Mouse (Mus musculus) layer of hippocampus, postnatal 25 days (tissue): ENCODE measurements around the gene Dtnbp1. TPM values are rescaled to one million over a fixed set of nuclear protein-coding genes. Genes with fewer than 3 reads are reported as not detected.

Experiments used
- DNase-seq, 2 experiments: peaks; one replicate each; pipeline ENCODE4 v3.0.0; 2022; ENCODE audit warnings: mixed read lengths in 2 of 2, low spot score in 1 of 2; ENCODE audit errors: extremely low spot score in 1 of 2
- total RNA-seq, 2 experiments: library from RNA; stranded (reverse); gene quantifications; 2 replicates each; pipeline ENCODE4 v1.2.3; 2021

Dtnbp1 gene
- total RNA-seq, 2 experiments from 2014 or later: 76.9 to 78.4 TPM

- no peak for DNase-seq
These were observed 48.3 kb downstream of the Dtnbp1 start for GRCm38 (mm10) chr13:44953546-44954231.

GRCm38 (mm10) chr13:44952393-44953086 lies 49.4 kb downstream of the Dtnbp1 start:
- DNase-seq: no peak

- DNase-seq: no peak
These were observed 53.4 kb downstream of the Dtnbp1 start for GRCm38 (mm10) chr13:44948320-44949250.

GRCm38 (mm10) chr13:44946880-44947635 lies 54.9 kb downstream of the Dtnbp1 start:
- peak in 1 of 2 experiments; percentile 31 for DNase-seq

GRCm38 (mm10) chr13:44943618-44944017 lies 58.3 kb downstream of the Dtnbp1 start:
- DNase-seq: no peak

GRCm38 (mm10) chr13:44939326-44940035 lies 62.5 kb downstream of the Dtnbp1 start:
- DNase-seq: no peak

- DNase-seq: no peak
These were observed 64.3 kb downstream of the Dtnbp1 start for GRCm38 (mm10) chr13:44937681-44938080.

GRCm38 (mm10) chr13:44933575-44933974 lies 68.4 kb downstream of the Dtnbp1 start:
- DNase-seq: no peak

GRCm38 (mm10) chr13:44932307-44933264 lies 69.4 kb downstream of the Dtnbp1 start:
- DNase-seq: no peak

- no peak for DNase-seq
These were observed 75.6 kb downstream of the Dtnbp1 start for GRCm38 (mm10) chr13:44926311-44926710.

GRCm38 (mm10) chr13:44925173-44925572 lies 76.8 kb downstream of the Dtnbp1 start:
- no peak for DNase-seq

- no peak for DNase-seq
These were observed 77.9 kb downstream of the Dtnbp1 start for GRCm38 (mm10) chr13:44924042-44924441.

GRCm38 (mm10) chr13:44921721-44922120 lies 80.2 kb downstream of the Dtnbp1 start:
- no peak for DNase-seq

GRCm38 (mm10) chr13:44921095-44921494 lies 80.9 kb downstream of the Dtnbp1 start:
- DNase-seq: no peak

- no peak for DNase-seq
These were observed 83.7 kb downstream of the Dtnbp1 start for GRCm38 (mm10) chr13:44918269-44918668.

GRCm38 (mm10) chr13:44917202-44917601 lies 84.7 kb downstream of the Dtnbp1 start:
- no peak for DNase-seq

- no peak for DNase-seq
These were observed 86.0 kb downstream of the Dtnbp1 start for GRCm38 (mm10) chr13:44915945-44916344.

- DNase-seq: no peak
These were observed 86.6 kb downstream of the Dtnbp1 start for GRCm38 (mm10) chr13:44915382-44915781.
